Mouse (Mus musculus): Measurements from ENCODE around the gene Slc35e3. TPM values are rescaled to one million over a fixed set of nuclear protein-coding genes. Genes with fewer than 3 reads are reported as not detected.

Gene Slc35e3
- polyA plus RNA-seq, 1 experiment from 2014 or later = 34.0 TPM

DNA sequence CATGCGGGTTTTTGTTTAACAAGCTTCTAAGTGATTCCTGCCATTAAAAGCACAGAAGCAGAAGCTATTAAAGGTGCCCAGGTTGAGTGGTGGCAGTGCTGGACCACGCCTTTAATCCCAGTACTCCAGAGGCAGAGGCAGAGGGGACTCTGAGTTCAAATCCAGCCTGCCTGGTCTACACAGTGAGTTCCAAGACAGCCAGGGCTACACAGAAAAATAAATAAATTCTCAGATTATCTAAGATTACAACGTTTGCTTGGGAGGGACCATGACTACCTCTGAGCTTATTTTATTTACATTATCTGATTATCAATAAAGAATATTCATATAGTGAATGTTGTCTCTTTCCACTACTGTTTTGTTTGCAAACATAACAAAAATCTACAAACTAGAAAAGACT is 59.1 kb downstream of the Slc35e3 start:
- no peak for ATAC-seq (ENCODE audit: insufficient number of reproducible peaks, insufficient read depth, low FRiP score, low TSS enrichment, low read depth)
- Histone ChIP-seq H3K36me3 (peaks cover 39% of the 10 kb centered on the region), H3K27me3 (no peaks in the 10 kb centered on the region), H3K9me3 (no peaks in the 10 kb centered on the region), H3K27ac (no peak overlapping the region), H3K4me1 (no peaks in the 10 kb centered on the region), H3K4me3 (no peak overlapping the region), H3K9ac (no peak overlapping the region), H3K4me2 (no peak overlapping the region)
- WGBS = 83% methylated on average over 3 of the region's 3 CpGs

DNA sequence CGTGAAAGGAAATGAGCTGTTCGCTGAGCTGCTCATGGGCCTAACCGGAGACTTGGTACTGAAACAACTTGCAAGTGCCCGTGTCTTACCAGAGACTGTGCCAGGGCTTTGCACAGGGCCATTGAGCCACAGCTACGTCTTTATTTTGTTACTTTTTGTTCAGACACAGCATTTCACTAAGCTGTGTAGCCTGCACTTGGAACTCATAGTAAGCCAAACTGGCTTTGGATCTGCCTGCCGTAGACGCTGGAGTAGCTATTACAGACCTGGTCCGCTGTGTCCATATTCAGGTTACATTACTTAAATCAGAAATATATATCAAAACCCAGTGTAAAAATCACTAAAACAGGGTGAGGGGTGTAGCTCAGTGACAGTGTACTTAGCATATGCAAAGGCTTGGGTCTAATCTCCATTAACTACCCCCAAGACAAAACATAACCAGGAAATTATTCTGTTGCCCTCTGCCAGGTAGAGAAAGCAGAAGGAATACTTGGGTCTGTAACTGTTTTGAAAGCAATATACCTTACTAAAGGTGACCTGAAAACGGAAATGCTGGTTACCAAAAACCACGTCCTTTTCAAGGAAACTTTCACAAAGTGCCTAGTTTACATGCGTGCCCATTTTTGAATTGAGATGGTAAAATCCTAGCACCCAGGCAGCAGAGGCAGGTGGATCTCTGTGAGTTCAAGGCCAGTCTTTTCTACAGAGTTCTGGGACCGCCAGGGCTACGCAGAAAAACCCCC is 60.1 kb downstream of the Slc35e3 start:
- Histone ChIP-seq H3K36me3 (peaks cover 31% of the 10 kb centered on the region), H3K9ac (no peak overlapping the region), H3K4me3 (no peak overlapping the region), H3K27ac (no peak overlapping the region), H3K27me3 (no peaks in the 10 kb centered on the region), H3K4me1 (no peaks in the 10 kb centered on the region), H3K4me2 (no peak overlapping the region), H3K9me3 (no peaks in the 10 kb centered on the region)
- WGBS = 91% methylated on average over 13 of the region's 13 CpGs
- ATAC-seq (ENCODE audit: insufficient number of reproducible peaks, insufficient read depth, low FRiP score, low TSS enrichment, low read depth) = no peak

DNA sequence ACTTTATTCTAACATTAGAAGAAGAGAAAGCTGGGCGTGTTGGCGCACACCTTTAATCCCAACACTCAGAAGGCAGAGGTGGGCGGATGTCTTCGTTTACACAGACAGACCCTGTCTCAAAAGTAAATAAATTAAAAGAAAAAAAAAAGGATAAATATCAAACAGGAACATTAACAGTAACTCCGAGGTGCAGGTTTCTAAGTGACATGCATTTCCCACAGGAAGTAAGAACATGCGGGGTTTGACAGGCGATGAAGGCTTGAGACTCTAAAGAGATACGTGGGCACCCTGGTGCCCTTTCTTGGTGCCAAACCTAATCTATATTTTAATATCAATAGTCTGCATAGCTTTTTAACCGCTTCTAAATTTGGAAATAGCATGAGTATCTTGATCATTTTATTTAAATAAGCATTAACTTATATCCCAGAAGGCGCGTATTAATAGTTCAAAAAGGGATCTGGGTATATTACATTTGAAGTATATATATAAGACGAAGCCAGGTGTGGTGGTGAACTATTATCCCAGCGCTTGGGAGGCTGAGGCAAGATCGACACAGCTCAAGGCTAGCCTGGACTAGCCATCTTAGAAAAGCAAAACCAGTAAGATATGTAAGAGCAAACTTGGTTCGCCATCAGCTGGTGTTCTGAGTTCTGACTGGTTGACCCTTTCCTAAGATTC is 60.9 kb downstream of the Slc35e3 start:
- H3K9me3 ChIP-seq = no peaks in the 10 kb centered on the region
- H3K27ac ChIP-seq = no peak overlapping the region
- H3K36me3 ChIP-seq = peaks cover 25% of the 10 kb centered on the region
- no peak overlapping the region for H3K4me2 ChIP-seq
- WGBS = 92% methylated on average over 15 of the region's 15 CpGs
- H3K4me3 ChIP-seq = no peak overlapping the region
- no peaks in the 10 kb centered on the region for H3K4me1 ChIP-seq
- H3K9ac ChIP-seq = no peak overlapping the region
- H3K27me3 ChIP-seq = no peaks in the 10 kb centered on the region
- ATAC-seq (ENCODE audit: insufficient number of reproducible peaks, insufficient read depth, low FRiP score, low TSS enrichment, low read depth) = no peak

DNA sequence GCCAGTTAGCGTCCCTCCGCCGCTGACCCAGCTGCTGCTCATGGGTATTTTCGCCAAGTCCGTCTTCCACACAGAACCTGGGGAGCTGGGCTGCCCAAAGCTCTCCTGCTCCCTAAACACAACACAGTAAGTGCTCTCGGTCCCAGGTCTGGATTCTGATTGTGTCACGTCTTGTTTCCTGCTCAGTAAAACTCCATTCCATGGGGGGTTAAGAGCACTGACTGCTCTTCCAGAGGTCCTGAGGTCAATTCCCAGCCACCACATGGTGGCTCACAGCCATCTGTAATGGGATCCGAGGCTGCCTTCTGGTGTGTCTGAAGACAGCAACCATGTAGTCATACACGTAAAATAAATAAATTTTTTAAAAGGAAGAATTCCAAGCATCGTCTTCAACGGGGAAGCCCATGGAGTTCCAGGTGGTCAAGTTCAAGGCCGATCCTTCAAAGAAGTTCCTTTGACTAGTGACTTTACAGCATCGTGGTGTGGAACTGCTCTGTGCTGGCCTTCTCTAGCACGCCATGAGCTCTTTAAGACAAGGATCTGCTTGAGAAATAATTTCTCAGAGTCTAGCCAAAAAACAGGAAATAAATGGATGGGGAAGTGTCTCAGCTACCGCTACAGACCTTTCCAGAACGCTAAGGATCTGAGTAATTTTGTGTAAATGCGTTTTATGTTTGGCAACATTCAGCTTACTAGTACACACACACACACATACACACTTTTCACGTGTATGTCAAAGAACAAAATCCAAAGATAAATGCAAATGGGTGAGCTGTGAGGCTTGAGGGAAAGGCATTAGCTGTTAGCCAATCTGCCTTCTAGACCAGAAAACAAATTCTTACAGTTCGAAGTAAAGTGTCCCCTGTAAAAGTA is 61.6 kb downstream of the Slc35e3 start:
- no peak overlapping the region for H3K27ac ChIP-seq
- H3K27me3 ChIP-seq = no peaks in the 10 kb centered on the region
- no peak for ATAC-seq (ENCODE audit: insufficient number of reproducible peaks, insufficient read depth, low FRiP score, low TSS enrichment, low read depth)
- no peaks in the 10 kb centered on the region for H3K9me3 ChIP-seq
- H3K36me3 ChIP-seq = peaks cover 18% of the 10 kb centered on the region
- H3K9ac ChIP-seq = no peak overlapping the region
- H3K4me2 ChIP-seq = no peak overlapping the region
- H3K4me3 ChIP-seq = no peak overlapping the region
- H3K4me1 ChIP-seq = no peaks in the 10 kb centered on the region
- WGBS = 88% methylated on average over 19 of the region's 19 CpGs

DNA sequence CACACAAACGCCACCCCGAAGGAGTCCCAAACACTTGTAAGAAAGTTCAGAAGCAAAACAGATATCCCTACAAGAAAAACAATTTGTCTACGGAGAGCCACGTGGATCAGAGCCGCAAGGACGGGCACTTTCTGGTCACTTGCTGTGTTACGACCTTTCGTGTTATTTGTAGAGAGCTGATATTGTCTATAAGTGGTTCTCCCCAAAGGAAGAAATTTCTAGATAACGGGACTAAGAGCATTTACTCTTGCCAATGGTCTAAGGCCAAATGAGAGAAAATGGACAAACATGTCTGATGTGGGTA is 62.5 kb downstream of the Slc35e3 start:
- H3K9ac ChIP-seq = no peak overlapping the region
- no peak overlapping the region for H3K4me2 ChIP-seq
- H3K27ac ChIP-seq = no peak overlapping the region
- no peaks in the 10 kb centered on the region for H3K9me3 ChIP-seq
- ATAC-seq (ENCODE audit: insufficient number of reproducible peaks, insufficient read depth, low FRiP score, low TSS enrichment, low read depth) = no peak
- no peaks in the 10 kb centered on the region for H3K27me3 ChIP-seq
- no peaks in the 10 kb centered on the region for H3K4me1 ChIP-seq
- peaks cover 10% of the 10 kb centered on the region for H3K36me3 ChIP-seq
- H3K4me3 ChIP-seq = no peak overlapping the region
- 95% methylated on average over 9 of the region's 9 CpGs for WGBS

Other genes starting within 250 kb of the Slc35e3 start
- 25.6 and 34.0 TPM in 2 replicates for gene Cpm, start 116.9 kb downstream of the Slc35e3 start, polyA plus RNA-seq (2015; fragmentation: Nextera tagmentation; extraction: Ambion mirVana)
- 49.3 and 50.2 TPM in 2 replicates for gene Mdm2, start 35.6 kb downstream of the Slc35e3 start, polyA plus RNA-seq (2015; fragmentation: Nextera tagmentation; extraction: Ambion mirVana)
- 60.6 and 77.4 TPM in 2 replicates for gene Nup107, start 46.3 kb upstream of the Slc35e3 start, polyA plus RNA-seq (2015; fragmentation: Nextera tagmentation; extraction: Ambion mirVana)
- 160 and 168 TPM in 2 replicates for gene Rap1b, start 99.7 kb upstream of the Slc35e3 start, polyA plus RNA-seq (2015; fragmentation: Nextera tagmentation; extraction: Ambion mirVana)

Data from embryonic facial prominence, embryonic 13.5 days (tissue).